Mouse (Mus musculus) adrenal gland, postnatal 25 days (tissue): ENCODE measurements around the gene Dcps. TPM values are rescaled to one million over a fixed set of nuclear protein-coding genes. Genes with fewer than 3 reads are reported as not detected.

Source experiments
- DNase-seq: peaks from one replicate; pipeline ENCODE4 v3.0.0; 2021; ENCODE audit warnings: mixed read lengths
- long read RNA-seq: library from polyadenylated mRNA; stranded (forward); transcript quantifications from one replicate; pipeline ENCODE4 v2.0.0, GENCODE M21; 2021
- total RNA-seq: library from RNA; stranded (reverse); gene quantifications from 2 replicates; pipeline ENCODE4 v1.2.3, GENCODE M21; 2021

Dcps gene
- total RNA-seq: 20.0 and 27.3 TPM in 2 replicates
- long read RNA-seq, transcript Dcps-201 (6 exons, 1,274 nt): major isoform, 33 of 47 reads
- long read RNA-seq, partial matches to known transcripts: 4 of 47 reads
- long read RNA-seq, other reads (novel, unspliced or antisense): 10 of 47 reads

GRCm38 (mm10) chr9:35175251-35176123 is at the start of gene Dcps:
Gene Dcps, minus strand, starts transcription at chr9:35176061.
- DNase-seq: peak; percentile 90

DNA sequence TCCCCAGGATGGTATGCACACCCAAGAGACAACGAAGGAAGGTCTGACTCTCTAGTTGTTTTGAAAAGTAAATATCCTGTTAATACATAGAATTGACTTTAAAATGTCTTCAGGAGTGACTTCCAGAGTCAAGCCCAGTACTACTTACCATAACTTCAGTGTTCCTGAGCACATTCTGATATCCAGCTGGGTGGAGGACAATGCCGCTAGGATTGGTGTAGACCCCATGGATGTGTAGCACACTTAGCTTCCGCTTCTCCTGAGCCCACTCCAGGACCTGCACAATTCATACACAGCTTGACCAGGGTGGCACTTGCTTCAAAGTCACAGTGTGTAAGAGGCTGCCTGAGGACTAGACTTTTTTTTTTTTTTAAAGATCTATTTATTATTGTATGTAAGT is 47.6 kb upstream of the Dcps start:
- no peak for DNase-seq

GRCm38 (mm10) chr9:35217963-35218362 is 42.1 kb upstream of the Dcps start:
- no peak for DNase-seq

DNA sequence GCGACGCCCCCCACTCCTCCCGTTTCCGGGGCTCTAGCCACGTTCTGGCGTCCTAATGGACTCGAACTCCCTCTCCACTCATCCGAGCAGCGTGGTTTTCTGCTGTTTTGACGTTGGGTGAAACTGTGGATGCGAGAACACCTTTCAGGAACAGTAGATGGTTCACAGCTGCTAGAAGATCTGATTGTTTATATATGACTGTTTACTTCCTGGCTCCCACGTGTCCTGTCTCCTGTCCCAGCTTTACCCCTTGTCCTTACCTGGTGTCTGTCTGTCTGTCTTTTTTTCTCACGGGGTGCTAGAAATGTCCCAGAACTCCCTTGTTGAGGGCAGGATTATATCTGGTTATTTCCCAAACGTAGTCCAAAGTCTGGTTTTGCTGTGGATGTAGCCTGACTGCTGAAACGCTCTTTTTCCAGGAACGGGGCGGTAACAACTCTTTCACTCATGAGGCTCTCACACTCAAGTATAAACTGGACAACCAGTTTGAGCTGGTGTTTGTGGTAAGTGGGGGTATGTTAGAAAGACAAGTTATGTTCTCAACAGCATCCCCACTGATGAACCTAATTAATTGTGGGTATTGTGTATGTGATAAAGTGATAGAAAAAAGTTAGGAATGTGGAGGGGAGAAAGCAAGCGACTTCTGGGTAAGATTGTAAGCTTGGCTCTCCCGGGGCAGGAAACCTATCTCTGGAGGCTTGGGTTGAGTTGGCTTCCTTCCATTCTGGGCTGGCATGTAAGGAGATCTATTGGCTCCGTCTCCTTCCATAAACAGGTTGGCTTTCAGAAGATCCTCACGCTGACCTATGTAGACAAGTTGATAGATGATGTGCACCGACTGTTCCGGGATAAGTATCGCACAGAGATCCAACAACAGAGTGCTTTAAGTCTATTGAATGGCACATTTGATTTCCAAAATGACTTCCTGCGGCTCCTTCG is 36.0 kb upstream of the Dcps start:
- DNase-seq: no peak

GRCm38 (mm10) chr9:35210542-35211474 is 34.9 kb upstream of the Dcps start, which contains the start of gene Foxred1:
Gene Foxred1, minus strand, starts transcription at chr9:35211055.
- peak; percentile 98 for DNase-seq

GRCm38 (mm10) chr9:35204421-35204820 is 28.6 kb upstream of the Dcps start:
- no peak for DNase-seq

DNA sequence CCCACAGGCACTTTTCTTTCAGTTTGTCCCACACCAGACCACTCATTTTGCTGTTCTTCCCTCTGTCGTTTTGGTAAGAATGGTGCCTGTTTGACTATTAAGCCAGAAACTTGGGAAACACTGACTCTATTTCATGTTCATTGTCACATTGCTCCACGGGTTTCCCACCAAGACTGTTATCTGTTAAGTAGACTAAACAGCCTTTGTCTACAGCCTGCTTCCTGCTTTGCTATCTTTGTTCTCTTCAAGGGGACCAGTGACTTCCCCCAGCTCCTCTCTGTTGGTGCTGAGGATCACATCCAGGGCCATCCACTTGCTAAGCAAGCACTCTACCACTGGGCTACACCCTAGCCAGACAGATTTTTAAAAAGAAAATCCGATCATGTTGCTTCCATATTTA is 27.7 kb upstream of the Dcps start:
- DNase-seq: no peak

GRCm38 (mm10) chr9:35200529-35201060 is 24.7 kb upstream of the Dcps start:
- no peak for DNase-seq

- peak; percentile 96 for DNase-seq
Measured at GRCm38 (mm10) chr9:35199772-35200471, 24.1 kb upstream of the Dcps start, which contains the start of the genes Srpr and Tirap. Gene Srpr, plus strand, starts transcription at chr9:35200175. Gene Tirap, minus strand, starts transcription at chr9:35200291.

- no peak for DNase-seq
Measured at GRCm38 (mm10) chr9:35198945-35199771, 23.3 kb upstream of the Dcps start.

- no peak for DNase-seq
Measured at GRCm38 (mm10) chr9:35198351-35198750, 22.5 kb upstream of the Dcps start.

DNA sequence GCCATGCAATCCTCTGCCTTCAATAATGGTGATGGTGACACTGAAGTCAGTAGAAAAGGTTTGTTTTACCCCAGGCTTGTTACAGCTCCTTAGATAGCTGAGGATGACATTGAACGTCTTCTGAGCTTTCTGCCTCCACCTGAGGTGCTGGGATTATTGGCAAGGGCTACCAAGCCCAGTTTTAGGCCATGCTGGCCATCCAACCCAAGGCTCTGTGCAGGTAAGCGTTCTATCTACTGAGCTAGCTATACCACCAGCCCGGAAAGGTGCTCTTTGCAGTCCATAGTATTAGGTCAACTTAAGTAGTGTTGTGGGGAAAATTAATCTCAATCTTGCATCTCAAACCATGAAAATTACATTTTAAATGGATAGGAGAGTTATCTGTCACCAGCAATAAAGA is 21.8 kb upstream of the Dcps start:
- DNase-seq: no peak

- DNase-seq: no peak
Measured at GRCm38 (mm10) chr9:35194048-35194447, 18.2 kb upstream of the Dcps start.

DNA sequence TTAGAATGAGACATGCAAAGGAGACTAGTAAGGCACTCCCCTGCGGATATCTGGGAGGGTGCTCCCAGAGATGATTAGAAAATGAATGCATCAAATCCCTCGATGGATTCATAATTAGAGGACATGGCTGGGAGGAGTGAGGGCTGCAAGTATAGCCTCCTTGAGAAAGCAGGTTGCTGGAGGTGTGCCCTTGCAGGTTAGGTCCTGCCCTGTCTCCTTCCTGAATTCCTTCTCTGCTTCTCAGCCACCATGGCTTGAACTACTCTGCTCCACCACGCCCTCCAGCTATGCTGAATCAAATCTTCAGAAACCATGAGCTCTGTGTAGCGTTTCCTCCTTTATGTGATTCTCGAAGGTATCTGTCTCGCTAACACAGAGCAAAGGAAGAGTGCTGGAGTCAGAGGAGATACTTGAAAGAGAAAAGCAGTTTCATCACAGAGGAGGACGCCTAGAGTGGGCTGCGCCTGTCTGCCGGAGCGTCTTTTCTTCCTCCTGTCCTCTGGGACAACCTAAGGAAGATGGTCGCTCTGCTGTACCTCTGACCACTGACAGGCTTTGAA is 17.2 kb upstream of the Dcps start:
- no peak for DNase-seq

- peak; percentile 52 for DNase-seq
Measured at GRCm38 (mm10) chr9:35188700-35189099, 12.8 kb upstream of the Dcps start.

GRCm38 (mm10) chr9:35187351-35187903 is 11.6 kb upstream of the Dcps start:
- no peak for DNase-seq

DNA sequence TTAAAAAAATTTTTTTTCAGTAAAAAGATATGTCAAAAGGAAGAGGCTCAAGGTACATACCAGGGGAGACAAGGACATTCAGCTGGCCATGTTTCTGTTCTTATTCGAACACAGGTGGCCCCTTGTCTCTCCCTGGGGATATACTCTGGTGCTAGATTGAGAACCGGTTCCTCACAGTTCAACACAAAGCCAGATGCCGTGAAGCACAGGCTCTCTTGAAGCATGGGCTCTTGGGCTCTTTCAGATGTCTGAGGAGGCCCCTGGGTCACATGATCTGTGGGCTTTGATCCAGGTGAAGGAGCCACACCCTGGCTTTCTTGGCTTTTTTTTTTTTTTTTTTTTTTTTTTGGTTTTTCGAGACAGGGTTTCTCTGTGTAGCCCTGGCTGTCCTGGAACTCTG is 10.6 kb upstream of the Dcps start:
- no peak for DNase-seq

DNA sequence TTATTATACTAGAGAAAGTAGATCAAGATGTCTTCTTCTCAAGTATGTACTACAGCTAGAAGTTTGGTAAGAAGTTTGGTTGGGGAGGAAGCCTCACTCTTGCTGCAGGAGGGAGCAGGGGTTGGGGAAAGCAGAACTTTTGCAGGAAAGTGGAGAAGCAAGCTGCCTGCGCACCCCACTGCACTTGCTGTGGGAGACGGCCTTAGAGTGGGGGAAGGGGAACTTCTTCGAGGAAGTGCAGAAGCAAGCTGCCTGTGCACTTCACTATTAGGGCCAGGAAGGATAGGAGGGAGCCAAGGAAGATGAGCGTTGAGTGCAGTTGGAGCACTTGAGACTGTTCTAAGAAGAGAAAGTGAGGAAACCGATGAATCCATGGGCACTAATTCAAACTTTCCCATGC is 7.5 kb upstream of the Dcps start:
- no peak for DNase-seq

DNA sequence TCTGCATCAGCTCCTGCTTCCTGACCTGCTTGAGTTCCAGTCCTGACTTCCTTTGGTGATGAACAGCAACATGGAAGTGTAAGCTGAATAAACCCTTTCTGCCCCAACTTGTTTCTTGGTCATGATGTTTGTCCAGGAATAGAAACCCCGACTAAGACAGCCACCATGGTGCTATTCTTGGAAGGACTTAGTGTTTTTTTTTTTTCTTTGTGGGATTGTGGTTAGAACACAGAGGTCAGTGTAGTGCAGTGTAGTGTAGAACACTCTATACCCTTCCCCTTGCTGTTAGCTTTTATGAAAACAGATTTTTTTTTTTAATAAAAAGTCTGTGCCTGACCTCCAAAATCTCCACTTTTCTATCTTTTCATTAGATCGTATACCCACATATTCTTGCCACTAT is 7.0 kb upstream of the Dcps start:
- DNase-seq: no peak
